Mouse (Mus musculus) liver, embryonic 14.5 days (tissue): ENCODE measurements around the gene Flot1. TPM values are rescaled to one million over a fixed set of nuclear protein-coding genes. Genes with fewer than 3 reads are reported as not detected.

Source experiments
- ATAC-seq: fragments of 200-750 bp; cut with Nextera tagmentation; 2 replicates; pipeline ENCODE4 v1.8.0; 2017; ENCODE audit warnings: moderate number of reproducible peaks, mild to moderate bottlenecking, moderate library complexity; ENCODE audit not compliant: insufficient read depth
- DNase-seq, 3 experiments: peaks; one replicate each; pipeline ENCODE4 v3.0.0-alpha.2; 2012 to 2013; ENCODE audit warnings: low read depth in 3 of 3, low spot score in 3 of 3
- H3K27ac ChIP-seq: fragments of 300-500 bp; sonication (generic); 2 replicates; pipeline ENCODE4 v1.5.1; 2014; ENCODE audit warnings: moderate library complexity, mild to moderate bottlenecking, control low read depth, inconsistent platforms
- H3K27me3 ChIP-seq: fragments of 300-500 bp; sonication (generic); 2 replicates; pipeline ENCODE4 v1.6.1; 2014; ENCODE audit warnings: mild to moderate bottlenecking, low read length, moderate library complexity; ENCODE audit not compliant: control insufficient read depth, insufficient read depth
- H3K36me3 ChIP-seq: fragments of 300-500 bp; sonication (generic); replicated peaks from 2 replicates; pipeline ENCODE4 v1.6.1; 2014; ENCODE audit warnings: low read depth; ENCODE audit not compliant: control insufficient read depth, insufficient read depth
- H3K4me1 ChIP-seq, 2 experiments: fragments of 200-500 bp in 1 of 2; fragments of 300-500 bp in 1 of 2; sonication (generic) in 1 of 2; replicated peaks; 2 replicates each; pipeline ENCODE4 v1.6.1; 2012 to 2014; ENCODE audit warnings: antibody characterized with exemption in 1 of 2, inconsistent platforms in 1 of 2, low read length in 1 of 2; ENCODE audit not compliant: control insufficient read depth in 2 of 2, insufficient read depth in 2 of 2
- H3K4me2 ChIP-seq: fragments of 300-500 bp; sonication (generic); 2 replicates; pipeline ENCODE4 v1.6.1; 2014; ENCODE audit warnings: low read depth, mild to moderate bottlenecking, control low read depth, moderate library complexity
- H3K4me3 ChIP-seq, 2 experiments: fragments of 200-500 bp in 1 of 2; fragments of 300-500 bp in 1 of 2; sonication (generic) in 1 of 2; 2 replicates each; pipeline ENCODE4 v1.5.1; 2012 to 2014; ENCODE audit warnings: low read depth in 2 of 2, low read length in 2 of 2, mild to moderate bottlenecking in 2 of 2, control low read depth in 1 of 2, inconsistent platforms in 1 of 2, moderate library complexity in 1 of 2; ENCODE audit not compliant: insufficient read depth in 1 of 2
- H3K9ac ChIP-seq: fragments of 300-500 bp; sonication (generic); replicated peaks from 2 replicates; pipeline ENCODE4 v1.6.1; 2014; ENCODE audit warnings: mild to moderate bottlenecking, control low read depth, moderate library complexity
- H3K9me3 ChIP-seq: fragments of 300-500 bp; sonication (generic); 2 replicates; pipeline ENCODE4 v1.6.1; 2016; ENCODE audit warnings: low read length, mixed read lengths; ENCODE audit not compliant: control insufficient read depth
- CTCF ChIP-seq: IDR thresholded peaks from 2 replicates; pipeline ENCODE4 v1.5.1; 2016; ENCODE audit warnings: antibody characterized with exemption, low read depth, control low read depth
- EP300 ChIP-seq: IDR thresholded peaks from 2 replicates; pipeline ENCODE4 v1.6.1; 2016; ENCODE audit warnings: antibody characterized with exemption, low read depth
- WGBS: fragments of 180-500 bp; shearing (Covaris S2); extraction: QIAGEN DNeasy Blood & Tissue Kit; methylation state at CpG from one replicate; pipeline ENCODE4 v1.1.7; 2014; ENCODE audit not compliant: insufficient replicate concordance; 5-methylcytosine and 5-hydroxymethylcytosine counted together
- polyA plus RNA-seq, 2 experiments: library from polyadenylated mRNA; depleted of rRNA in 1 of 2; stranded (reverse) in 1 of 2; unstranded in 1 of 2; fragments of >200 nt; fragmentation: Nextera tagmentation in 1 of 2; extraction: Ambion mirVana in 1 of 2; gene quantifications; 2 replicates each; pipeline versions ENCODE4 v1.2.1 to v1.2.3; 2012 to 2014

Flot1 gene
- polyA plus RNA-seq, 2 experiments: 27.8 to 34.7 TPM

- DNase-seq (peak in 1 of 3 experiments; percentile 38), ATAC-seq (peak; percentile 77)
- peak overlapping the region; percentile 79 for H3K27ac ChIP-seq
- H3K4me1 ChIP-seq: peaks cover 8 to 12% of the 10 kb centered on the region in 2 experiments
- no peak overlapping the region for H3K4me3 ChIP-seq
- H3K36me3 ChIP-seq: peaks cover 70% of the 10 kb centered on the region
- TF ChIP-seq CTCF (peak; percentile 33; the same call in 1 of the 2 replicates), EP300 (peak; percentile 51)
- no peaks in the 10 kb centered on the region for H3K27me3 ChIP-seq
- 0 out of 2 replicates have a peak overlapping the region, but pooled peaks have one; percentile 51 for H3K9ac ChIP-seq
- no peak overlapping the region for H3K4me2 ChIP-seq
- WGBS: 14% methylated on average over 3 of the region's 3 CpGs
- H3K9me3 ChIP-seq: no peaks in the 10 kb centered on the region
These were observed 27.9 kb downstream of the Flot1 start for GRCm38 (mm10) chr17:35850974-35851373.

GRCm38 (mm10) chr17:35859371-35859770, 36.3 kb downstream of the Flot1 start:
- WGBS: 55% methylated on average over 1 of the region's 1 CpGs
- H3K4me1 ChIP-seq: peaks cover 8 to 9% of the 10 kb centered on the region in 2 experiments
- ATAC-seq (no peak), DNase-seq (no peak)
- peaks cover 5% of the 10 kb centered on the region for H3K27me3 ChIP-seq
- H3K27ac ChIP-seq: no peak overlapping the region
- H3K4me2 ChIP-seq: no peak overlapping the region
- H3K4me3 ChIP-seq: no peak overlapping the region
- no peak overlapping the region for H3K9ac ChIP-seq
- no peaks in the 10 kb centered on the region for H3K9me3 ChIP-seq
- TF ChIP-seq CTCF (no peak), EP300 (no peak)
- peaks cover 16% of the 10 kb centered on the region for H3K36me3 ChIP-seq

GRCm38 (mm10) chr17:35859835-35860234, 36.8 kb downstream of the Flot1 start:
- Histone ChIP-seq H3K9ac (no peak overlapping the region), H3K9me3 (no peaks in the 10 kb centered on the region), H3K4me1 (peaks cover 9% of the 10 kb centered on the region in 2 experiments), H3K4me2 (no peak overlapping the region), H3K27ac (no peak overlapping the region), H3K36me3 (peaks cover 16% of the 10 kb centered on the region), H3K4me3 (no peak overlapping the region), H3K27me3 (peaks cover 9% of the 10 kb centered on the region)
- TF ChIP-seq CTCF (no peak), EP300 (no peak)
- WGBS: 46% methylated on average over 2 of the region's 2 CpGs
- ATAC-seq (no peak), DNase-seq (no peak)

- DNase-seq: no peak
- Histone ChIP-seq H3K4me3 (peak overlapping the region; percentile 85 to 93), H3K4me1 (peaks cover 13 to 17% of the 10 kb centered on the region in 2 experiments), H3K27ac (no peak overlapping the region), H3K9me3 (no peaks in the 10 kb centered on the region), H3K27me3 (peaks cover 19% of the 10 kb centered on the region), H3K9ac (peak overlapping the region; percentile 85), H3K36me3 (peaks cover 16% of the 10 kb centered on the region), H3K4me2 (peak overlapping the region; percentile 89)
- TF ChIP-seq CTCF (no peak), EP300 (no peak)
- ATAC-seq: peak; percentile 46
- 6% methylated on average over 12 of the region's 12 CpGs for WGBS
These were observed 37.8 kb downstream of the Flot1 start for GRCm38 (mm10) chr17:35860831-35861197.

- DNase-seq: peak; percentile 75 to 84 (median 76)
- TF ChIP-seq EP300 (no peak), CTCF (peak; percentile 66)
- H3K4me1 ChIP-seq: peaks cover 13 to 17% of the 10 kb centered on the region in 2 experiments
- peak within 1 kb of the TSS; percentile 60 for H3K27ac ChIP-seq
- peak; percentile 94 for ATAC-seq
- peaks cover 24% of the 10 kb centered on the region for H3K27me3 ChIP-seq
- peaks cover 16% of the 10 kb centered on the region for H3K36me3 ChIP-seq
- H3K9me3 ChIP-seq: no peaks in the 10 kb centered on the region
- H3K4me3 ChIP-seq: peak within 1 kb of the TSS; percentile 85 to 93
- under 1% methylated on average over 47 of the region's 47 CpGs for WGBS
- peak within 1 kb of the TSS; percentile 89 for H3K4me2 ChIP-seq
- H3K9ac ChIP-seq: peak within 1 kb of the TSS; percentile 85
These were observed 38.3 kb downstream of the Flot1 start, which contains the start of gene Nrm for GRCm38 (mm10) chr17:35861198-35861857. Gene Nrm (plus strand): TSS chr17:35861318.
